Mouse (Mus musculus) layer of hippocampus, adult 11-12 months (tissue): ENCODE data around the gene Eif2d.
A peak's percentile ranks its signal among the peaks of the same experiment; 100 is the strongest.

Experiments
- DNase-seq: peaks from one replicate; pipeline ENCODE4 v3.0.0; 2022; ENCODE audit warnings: low spot score

Gene Eif2d

GRCm38 (mm10) chr1:131184253-131184955, 31.4 kb downstream of the Eif2d start:
- no peak for DNase-seq

DNA sequence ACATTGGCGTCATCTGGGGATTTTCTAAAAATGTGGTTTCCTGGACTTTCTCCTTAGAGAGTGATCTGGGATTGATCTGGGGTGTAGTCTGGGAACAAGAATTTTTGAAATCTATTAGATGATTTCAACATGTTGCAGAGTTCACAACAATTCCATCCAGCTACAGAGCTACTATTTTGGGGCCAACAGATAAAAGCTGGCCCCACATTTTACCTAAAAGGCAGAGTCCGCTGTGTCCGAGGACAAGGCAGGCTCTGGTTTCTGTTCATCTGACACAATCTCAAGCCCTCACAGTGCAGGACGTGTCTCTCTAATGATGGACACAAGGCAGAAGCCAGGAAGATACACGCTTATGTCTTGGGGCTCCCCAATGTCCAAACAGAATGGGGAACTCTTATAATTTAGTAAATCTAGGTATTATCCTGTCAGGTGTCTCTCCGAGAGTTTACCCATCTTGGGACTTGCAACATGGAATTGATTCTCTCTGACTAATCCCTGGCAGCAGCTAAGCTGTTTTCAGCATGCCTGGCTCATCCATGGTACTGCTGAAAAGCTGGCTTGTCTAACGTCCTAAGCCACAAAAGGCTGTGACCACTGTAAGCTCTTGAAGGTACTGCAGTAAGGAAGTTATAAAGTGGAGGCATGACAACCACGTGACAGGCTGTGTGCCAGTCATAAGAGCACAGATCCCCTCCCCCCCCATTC, 32.1 kb downstream of the Eif2d start:
- no peak for DNase-seq

DNA sequence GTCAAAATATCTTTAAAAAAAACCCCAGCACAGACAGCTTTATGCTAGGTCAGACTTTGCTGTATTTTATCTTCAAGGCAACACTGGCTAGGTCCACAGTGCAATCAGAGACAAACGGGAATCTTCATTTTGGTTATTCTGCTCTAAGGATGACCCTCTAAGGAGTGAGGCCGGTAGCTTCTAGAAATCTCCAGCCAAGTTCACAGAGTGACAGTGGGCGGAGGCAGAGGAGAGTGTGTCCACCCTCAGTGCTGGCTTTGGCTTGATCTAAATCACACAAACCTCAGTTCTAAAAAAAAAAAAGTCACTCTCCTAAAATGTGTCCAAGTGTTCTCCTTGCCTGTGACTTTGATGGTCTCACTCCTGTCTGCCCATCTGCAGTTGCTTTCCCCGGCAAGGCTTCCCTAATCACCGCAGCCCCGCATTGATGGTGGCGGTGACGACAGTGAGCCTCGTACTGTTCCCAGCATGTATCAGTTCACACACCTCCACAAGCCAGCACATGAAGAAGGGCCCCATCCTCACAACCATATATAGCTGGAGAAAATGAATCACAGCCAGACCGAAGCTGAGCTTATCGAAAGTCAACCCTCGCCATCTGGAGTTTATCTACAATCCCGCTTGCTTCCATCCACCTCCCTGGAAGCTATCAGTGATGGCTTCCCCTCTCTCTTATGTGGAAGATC, 33.0 kb downstream of the Eif2d start:
- no peak for DNase-seq

DNA sequence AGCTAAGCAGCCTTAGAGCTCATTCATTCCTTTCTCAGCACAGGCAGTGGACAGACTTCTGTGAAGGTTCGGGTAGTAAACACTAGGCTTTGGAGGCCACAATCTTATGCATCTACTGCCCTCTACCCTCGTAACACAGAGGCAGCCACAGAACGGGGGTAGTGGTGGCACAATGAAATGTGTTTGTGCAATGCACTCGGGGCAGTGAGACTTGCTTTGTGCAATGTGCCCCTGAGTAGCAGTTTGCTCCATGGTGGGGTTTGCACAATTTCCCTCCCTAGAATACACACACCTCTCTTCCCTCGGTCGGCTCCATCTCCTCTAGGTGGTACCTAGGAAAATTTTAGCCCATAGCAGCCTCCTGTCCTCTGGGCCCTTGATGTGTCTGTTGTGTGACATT, 34.0 kb downstream of the Eif2d start:
- DNase-seq = no peak

DNA sequence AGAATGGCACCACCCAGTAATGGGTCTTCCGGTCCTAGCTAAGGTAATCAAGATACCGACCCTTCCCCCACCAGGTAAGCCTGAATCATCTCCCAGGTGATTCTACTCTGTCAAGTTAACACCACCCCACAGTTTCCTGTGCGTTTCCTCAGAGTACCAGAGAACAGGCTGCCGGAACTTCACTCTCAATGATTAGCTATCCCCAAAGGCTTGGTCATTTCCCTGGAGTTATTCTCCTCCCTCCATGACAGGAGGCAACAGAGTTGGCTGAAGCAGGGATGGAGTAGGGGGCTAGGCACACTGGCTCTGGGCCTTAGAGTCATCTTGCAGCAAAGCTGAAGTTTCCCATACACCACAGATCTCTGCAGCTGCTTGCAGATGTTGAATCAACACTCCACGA, 34.9 kb downstream of the Eif2d start:
- no peak for DNase-seq

- DNase-seq = no peak
Measured at GRCm38 (mm10) chr1:131188655-131189054, 35.7 kb downstream of the Eif2d start.

DNA sequence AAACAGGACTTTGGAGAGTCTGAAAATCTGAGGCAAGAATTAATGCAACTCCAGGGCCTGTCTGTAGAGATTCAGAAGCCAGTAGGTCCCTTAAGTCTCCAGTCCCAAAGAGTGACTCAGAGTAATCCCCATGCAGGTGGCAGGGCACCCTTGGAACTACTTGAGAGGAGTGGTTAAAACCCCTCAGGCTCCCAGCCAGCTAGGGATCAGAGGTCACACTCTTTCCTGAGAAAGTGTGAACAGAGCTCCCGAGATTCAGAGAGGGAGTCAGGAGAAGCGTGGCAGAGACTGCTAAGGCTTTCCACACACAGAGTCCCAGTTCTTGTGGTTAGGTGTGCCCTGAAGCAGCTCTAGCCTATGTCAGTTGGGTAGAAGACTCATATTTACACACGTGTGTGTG, 40.8 kb downstream of the Eif2d start:
- DNase-seq = no peak

DNA sequence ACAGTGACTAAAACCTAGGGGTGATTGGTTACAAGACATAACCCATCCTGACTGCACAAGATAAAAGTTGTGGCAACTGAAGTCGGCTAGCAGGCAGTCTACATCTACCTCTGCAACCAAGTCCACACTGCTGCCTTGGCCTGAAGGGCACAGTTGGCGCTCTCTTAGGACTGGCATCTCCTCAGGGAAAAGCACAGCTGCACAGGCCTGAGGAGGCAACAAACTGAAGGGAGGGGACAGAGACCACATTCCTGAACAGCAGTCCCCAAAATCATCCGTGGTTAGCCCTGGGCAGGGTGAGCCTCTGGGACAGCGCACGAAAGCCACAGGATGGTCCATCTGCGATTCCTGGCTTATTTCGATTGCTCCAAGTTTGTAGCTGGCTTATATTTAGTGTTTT, 42.7 kb downstream of the Eif2d start:
- DNase-seq = no peak

- no peak for DNase-seq
Measured at GRCm38 (mm10) chr1:131196107-131196506, 43.1 kb downstream of the Eif2d start.

DNA sequence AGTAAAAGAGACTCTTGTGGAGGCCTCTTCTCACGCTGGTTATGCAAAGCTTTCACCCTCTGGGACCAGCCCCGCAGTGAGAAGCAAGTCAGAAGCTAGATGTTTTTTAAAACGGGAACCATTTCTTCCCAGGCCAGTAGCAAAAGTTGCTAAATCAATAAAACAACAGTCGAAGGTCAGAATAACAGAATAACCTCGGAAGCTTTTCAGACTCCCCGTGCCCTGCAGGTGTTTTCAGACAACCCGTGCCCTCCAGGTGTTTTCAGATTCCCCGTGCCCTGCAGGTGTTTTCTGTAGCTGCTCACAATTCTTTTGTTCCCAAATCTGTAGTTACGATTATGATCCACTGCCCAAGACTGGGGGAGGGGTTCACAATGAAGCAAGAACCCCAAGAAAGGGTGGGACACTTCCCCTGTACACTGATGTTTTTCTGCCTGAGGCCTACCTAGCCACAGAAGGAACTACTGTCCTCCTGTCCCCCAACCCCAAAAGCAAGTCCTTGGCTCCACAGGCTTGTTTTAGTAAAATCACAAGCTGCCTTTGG, 45.5 kb downstream of the Eif2d start:
- no peak for DNase-seq

GRCm38 (mm10) chr1:131199118-131199821, 46.3 kb downstream of the Eif2d start:
- no peak for DNase-seq

- DNase-seq = peak; percentile 66
Measured at GRCm38 (mm10) chr1:131199976-131200375, 47.0 kb downstream of the Eif2d start.

GRCm38 (mm10) chr1:131200588-131200987, 47.6 kb downstream of the Eif2d start:
- DNase-seq = no peak

- no peak for DNase-seq
Measured at GRCm38 (mm10) chr1:131201391-131201790, 48.4 kb downstream of the Eif2d start.

DNA sequence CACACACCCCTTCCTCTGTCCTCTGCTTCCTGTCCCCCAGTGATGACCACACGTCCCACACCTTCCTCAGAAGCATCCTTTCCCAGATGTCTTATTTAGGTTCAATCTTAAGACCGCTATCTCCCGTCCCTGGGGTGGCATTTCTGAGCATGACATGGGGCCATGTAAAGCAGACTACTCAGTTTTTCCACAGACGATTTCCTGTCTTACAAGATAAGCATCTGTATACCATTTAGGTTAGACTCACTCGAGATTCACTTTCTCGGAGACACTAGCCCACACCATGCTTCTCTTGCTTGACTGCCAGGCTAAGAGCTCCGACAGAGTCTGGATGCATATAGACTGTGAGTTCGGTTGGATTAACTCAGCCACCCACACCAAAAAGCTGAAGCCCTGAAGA, 51.5 kb downstream of the Eif2d start:
- no peak for DNase-seq

DNA sequence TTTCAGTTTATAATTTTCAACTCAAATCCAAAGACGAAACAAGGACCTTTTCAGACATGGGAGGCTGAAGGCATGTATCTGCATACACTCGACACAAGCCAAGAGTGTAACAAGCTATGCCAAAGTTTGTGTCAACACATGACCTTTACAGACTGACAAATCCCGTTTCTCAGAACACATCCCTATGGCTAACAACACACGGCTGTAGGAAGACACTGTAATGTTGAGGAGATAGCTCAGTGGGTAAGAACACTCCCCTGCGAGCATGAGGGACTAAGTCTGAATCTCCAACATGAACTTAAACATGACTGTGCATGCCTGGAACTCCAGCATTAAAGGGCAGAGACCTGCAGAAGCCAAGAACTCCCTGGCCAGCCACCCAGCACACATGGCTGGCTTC, 53.4 kb downstream of the Eif2d start:
- DNase-seq = no peak

DNA sequence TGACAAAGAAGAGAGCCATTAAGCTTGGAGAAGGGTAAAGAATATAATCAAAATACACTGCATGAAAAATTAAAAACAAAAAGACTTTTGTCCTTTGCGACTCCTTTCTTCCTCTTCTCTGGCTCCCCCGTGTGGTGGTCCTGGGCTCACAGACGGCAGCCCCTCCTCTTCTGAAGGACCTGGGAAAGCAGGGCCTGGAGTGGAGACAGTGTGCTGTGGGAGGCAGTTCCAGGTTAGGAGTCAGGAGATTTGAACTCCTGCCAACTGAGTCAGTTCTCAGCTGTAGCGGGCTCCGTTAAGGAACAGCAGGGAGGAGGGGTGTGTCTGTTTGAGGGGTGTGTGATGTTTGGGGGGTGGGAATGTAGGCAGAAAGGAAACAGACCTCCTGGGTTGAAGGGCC, 54.5 kb downstream of the Eif2d start:
- DNase-seq = peak; percentile 65

- no peak for DNase-seq
Measured at GRCm38 (mm10) chr1:131208081-131208480, 55.1 kb downstream of the Eif2d start.

DNA sequence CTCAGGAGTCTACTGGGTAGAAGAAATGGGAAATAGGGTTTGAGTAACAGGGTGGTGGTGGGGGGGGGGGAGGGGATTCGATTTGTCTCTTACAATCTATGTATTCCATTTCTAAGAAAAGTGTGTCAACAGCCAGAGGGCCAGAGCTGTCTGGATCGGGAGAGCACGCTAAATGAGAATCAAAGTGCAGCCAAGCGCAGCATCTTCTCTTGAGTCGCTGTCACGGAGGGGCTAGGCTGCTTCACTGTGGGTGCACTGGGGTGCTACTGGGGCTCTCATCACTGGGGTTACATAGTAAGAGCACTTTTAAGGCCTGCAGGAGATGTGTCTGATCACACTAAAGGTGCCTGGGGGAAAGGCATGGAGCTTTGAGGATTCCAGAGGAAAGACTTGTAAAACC, 55.8 kb downstream of the Eif2d start:
- no peak for DNase-seq

- DNase-seq = no peak
Measured at GRCm38 (mm10) chr1:131209971-131210426, 57.0 kb downstream of the Eif2d start.

DNA sequence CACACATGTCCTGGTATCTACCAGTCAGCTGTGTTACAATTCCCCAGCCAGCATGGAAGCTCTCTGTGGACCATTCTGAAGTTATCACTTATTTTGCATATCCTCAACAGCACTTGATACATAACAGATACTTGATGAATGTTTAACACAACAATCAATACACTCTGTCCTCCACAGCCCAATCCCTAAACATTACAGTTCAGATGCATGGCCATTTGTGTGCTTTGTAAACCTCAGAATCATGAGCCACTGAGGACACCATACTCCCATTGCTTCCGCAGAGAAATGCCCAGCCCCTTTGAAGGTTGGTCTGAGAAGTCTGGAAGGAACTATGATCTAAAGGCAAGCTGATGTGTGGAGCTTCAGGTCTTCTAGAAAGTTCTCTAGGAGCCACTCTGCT, 58.7 kb downstream of the Eif2d start:
- DNase-seq = no peak

DNA sequence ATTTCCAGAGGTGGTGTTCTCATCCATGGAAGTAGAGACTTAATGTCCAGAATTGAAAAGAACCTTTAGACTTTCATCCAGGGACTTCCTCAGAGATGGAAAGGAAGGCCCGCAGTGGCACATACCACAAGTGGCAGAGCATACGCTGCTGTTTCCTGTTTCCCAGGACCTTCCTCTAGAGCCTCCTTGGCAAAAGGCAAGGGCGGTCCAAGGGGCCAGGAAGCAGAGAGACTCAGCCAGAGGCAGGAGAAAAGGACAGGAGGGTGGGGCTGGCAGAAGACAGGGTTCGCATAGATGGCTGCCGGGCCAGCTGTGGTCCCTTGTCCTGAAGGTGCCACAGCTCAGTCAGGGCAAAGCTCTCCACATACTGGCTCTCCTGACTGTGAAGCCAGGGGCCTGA, 60.0 kb downstream of the Eif2d start:
- no peak for DNase-seq
